Mouse (Mus musculus): ENCODE data around the gene Ppp4r3a.

- no peak for TF ChIP-seq CTCF (IDR thresholded peaks at IDR 0.05; ENCODE audit: control insufficient read depth, insufficient read depth, insufficient read length)
- no peak for TF ChIP-seq CEBPB (IDR thresholded peaks at IDR 0.05; ENCODE audit: low read depth)
These were observed 22.1 kb upstream of the Ppp4r3a start for GRCm38 (mm10) chr12:101105571-101105970.

Measured in C2C12 (cell line).